Mouse (Mus musculus) liver, embryonic 14.5 days (tissue): ENCODE data around the gene 5430427O19Rik. TPM values are rescaled to one million over a fixed set of nuclear protein-coding genes. Genes with fewer than 3 reads are reported as not detected.
A peak's percentile ranks its signal among the peaks of the same experiment; 100 is the strongest.

Experiments used
- ATAC-seq: fragments of 200-750 bp; cut with Nextera tagmentation; 2 replicates; pipeline ENCODE4 v1.8.0; 2017; ENCODE audit warnings: moderate number of reproducible peaks, mild to moderate bottlenecking, moderate library complexity; ENCODE audit not compliant: insufficient read depth
- DNase-seq, 3 experiments: peaks; one replicate each; pipeline ENCODE4 v3.0.0-alpha.2; 2012 to 2013; ENCODE audit warnings: low read depth in 3 of 3, low spot score in 3 of 3
- H3K27ac ChIP-seq: fragments of 300-500 bp; sonication (generic); 2 replicates; pipeline ENCODE4 v1.5.1; 2014; ENCODE audit warnings: moderate library complexity, mild to moderate bottlenecking, control low read depth, inconsistent platforms
- H3K27me3 ChIP-seq: fragments of 300-500 bp; sonication (generic); 2 replicates; pipeline ENCODE4 v1.6.1; 2014; ENCODE audit warnings: mild to moderate bottlenecking, low read length, moderate library complexity; ENCODE audit not compliant: control insufficient read depth, insufficient read depth
- H3K36me3 ChIP-seq: fragments of 300-500 bp; sonication (generic); replicated peaks from 2 replicates; pipeline ENCODE4 v1.6.1; 2014; ENCODE audit warnings: low read depth; ENCODE audit not compliant: control insufficient read depth, insufficient read depth
- H3K4me1 ChIP-seq, 2 experiments: fragments of 200-500 bp in 1 of 2; fragments of 300-500 bp in 1 of 2; sonication (generic) in 1 of 2; replicated peaks; 2 replicates each; pipeline ENCODE4 v1.6.1; 2012 to 2014; ENCODE audit warnings: antibody characterized with exemption in 1 of 2, inconsistent platforms in 1 of 2, low read length in 1 of 2; ENCODE audit not compliant: control insufficient read depth in 2 of 2, insufficient read depth in 2 of 2
- H3K4me2 ChIP-seq: fragments of 300-500 bp; sonication (generic); 2 replicates; pipeline ENCODE4 v1.6.1; 2014; ENCODE audit warnings: low read depth, mild to moderate bottlenecking, control low read depth, moderate library complexity
- H3K4me3 ChIP-seq, 2 experiments: fragments of 200-500 bp in 1 of 2; fragments of 300-500 bp in 1 of 2; sonication (generic) in 1 of 2; 2 replicates each; pipeline ENCODE4 v1.5.1; 2012 to 2014; ENCODE audit warnings: low read depth in 2 of 2, low read length in 2 of 2, mild to moderate bottlenecking in 2 of 2, control low read depth in 1 of 2, inconsistent platforms in 1 of 2, moderate library complexity in 1 of 2; ENCODE audit not compliant: insufficient read depth in 1 of 2
- H3K9ac ChIP-seq: fragments of 300-500 bp; sonication (generic); replicated peaks from 2 replicates; pipeline ENCODE4 v1.6.1; 2014; ENCODE audit warnings: mild to moderate bottlenecking, control low read depth, moderate library complexity
- H3K9me3 ChIP-seq: fragments of 300-500 bp; sonication (generic); 2 replicates; pipeline ENCODE4 v1.6.1; 2016; ENCODE audit warnings: low read length, mixed read lengths; ENCODE audit not compliant: control insufficient read depth
- CTCF ChIP-seq: IDR thresholded peaks from 2 replicates; pipeline ENCODE4 v1.5.1; 2016; ENCODE audit warnings: antibody characterized with exemption, low read depth, control low read depth
- EP300 ChIP-seq: IDR thresholded peaks from 2 replicates; pipeline ENCODE4 v1.6.1; 2016; ENCODE audit warnings: antibody characterized with exemption, low read depth
- WGBS: fragments of 180-500 bp; shearing (Covaris S2); extraction: QIAGEN DNeasy Blood & Tissue Kit; methylation state at CpG from one replicate; pipeline ENCODE4 v1.1.7; 2014; ENCODE audit not compliant: insufficient replicate concordance; 5-methylcytosine and 5-hydroxymethylcytosine counted together
- polyA plus RNA-seq, 2 experiments: library from polyadenylated mRNA; depleted of rRNA in 1 of 2; stranded (reverse) in 1 of 2; unstranded in 1 of 2; fragments of >200 nt; fragmentation: Nextera tagmentation in 1 of 2; extraction: Ambion mirVana in 1 of 2; gene quantifications; 2 replicates each; pipeline versions ENCODE4 v1.2.1 to v1.2.3; 2012 to 2014

Gene 5430427O19Rik
- polyA plus RNA-seq, 2 experiments: 0.20 to 0.27 TPM

GRCm38 (mm10) chrX:85919034-85919433, 48.9 kb downstream of the 5430427O19Rik start:
- H3K27me3 ChIP-seq: no peaks in the 10 kb centered on the region
- peak; percentile 70 for TF ChIP-seq CTCF
- no peak for TF ChIP-seq EP300
- H3K4me1 ChIP-seq: no peaks in the 10 kb centered on the region
- WGBS: 23% methylated on average over 3 of the region's 3 CpGs
- H3K4me2 ChIP-seq: no peak overlapping the region
- H3K4me3 ChIP-seq: no peak overlapping the region
- DNase-seq (peak in 1 of 3 experiments; percentile 1), ATAC-seq (no peak)
- H3K9ac ChIP-seq: no peak overlapping the region
- no peaks in the 10 kb centered on the region for H3K36me3 ChIP-seq
- H3K9me3 ChIP-seq: no peaks in the 10 kb centered on the region
- no peak overlapping the region for H3K27ac ChIP-seq

DNA sequence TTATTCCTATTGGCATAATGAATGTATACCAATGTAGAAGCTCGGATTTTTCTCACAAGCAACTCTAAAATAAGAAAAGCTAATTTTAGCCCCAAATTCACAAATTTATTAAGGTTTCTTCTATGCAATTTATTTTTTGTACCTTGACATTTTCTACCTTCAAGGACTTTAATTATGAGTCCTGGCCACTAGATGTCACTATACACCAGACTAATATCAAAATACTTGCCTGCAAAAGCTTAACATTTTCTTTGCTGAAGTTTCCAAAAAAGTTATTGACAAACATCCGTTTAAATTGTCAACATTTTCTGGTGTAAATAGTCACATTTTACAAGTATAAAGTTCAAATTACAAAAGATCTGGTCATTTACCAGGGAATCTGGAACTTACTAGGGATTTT, 62.8 kb downstream of the 5430427O19Rik start:
- Histone ChIP-seq H3K27me3 (no peaks in the 10 kb centered on the region), H3K9me3 (no peaks in the 10 kb centered on the region), H3K4me1 (no peaks in the 10 kb centered on the region), H3K36me3 (no peaks in the 10 kb centered on the region), H3K4me2 (no peak overlapping the region), H3K9ac (no peak overlapping the region), H3K4me3 (no peak overlapping the region), H3K27ac (no peak overlapping the region)
- ATAC-seq: no peak
- 5% methylated on average over 2 of the region's 2 CpGs for WGBS
- no peak for DNase-seq
- no peak for TF ChIP-seq EP300
- TF ChIP-seq CTCF: peak; percentile 24; the same call in 1 of the 2 replicates

Other genes starting within 250 kb of the 5430427O19Rik start
- gene Gk, start 93.5 kb upstream of the 5430427O19Rik start, polyA plus RNA-seq (2012; rRNA removed): 2.1 and 2.4 TPM in 2 replicates
- gene Gk, start 93.5 kb upstream of the 5430427O19Rik start, polyA plus RNA-seq (2014; fragmentation: Nextera tagmentation; extraction: Ambion mirVana): 5.8 and 6.6 TPM in 2 replicates
- gene Samt3, start 173.8 kb downstream of the 5430427O19Rik start, polyA plus RNA-seq (2012; rRNA removed): not detected in 2 replicates
- not detected in 2 replicates for gene Samt3, start 173.8 kb downstream of the 5430427O19Rik start, polyA plus RNA-seq (2014; fragmentation: Nextera tagmentation; extraction: Ambion mirVana)